Mouse (Mus musculus) CH12.LX (cell line): Measurements from ENCODE around the gene Acsl1. TPM values are rescaled to one million over a fixed set of nuclear protein-coding genes. Genes with fewer than 3 reads are reported as not detected.

Source experiments
- DNase-seq: peaks from one replicate; pipeline ENCODE4 v3.0.0-alpha.2; 2013; ENCODE audit errors: extremely low read depth
- H3K27ac ChIP-seq: 2 replicates; pipeline ENCODE4 v1.5.1; 2012; ENCODE audit warnings: low read depth, mild to moderate bottlenecking, control low read depth, moderate library complexity; ENCODE audit not compliant: insufficient read depth
- H3K27me3 ChIP-seq: replicated peaks from 2 replicates; pipeline ENCODE3; 2012; ENCODE audit warnings: inconsistent platforms
- H3K36me3 ChIP-seq, 2 experiments: replicated peaks in 1 of 2; 2 replicates each; pipeline versions ENCODE3 to v1.6.1; 2012; ENCODE audit warnings: inconsistent platforms in 1 of 2, low read length in 1 of 2, mild to moderate bottlenecking in 1 of 2, mixed read lengths in 1 of 2, moderate library complexity in 1 of 2; ENCODE audit not compliant: control insufficient read depth in 1 of 2, insufficient read depth in 1 of 2
- H3K4me1 ChIP-seq, 2 experiments: 2 replicates each; pipeline ENCODE4 v1.6.1; 2012; ENCODE audit warnings: inconsistent platforms in 1 of 2, moderate library complexity in 1 of 2; ENCODE audit not compliant: insufficient read depth in 2 of 2, control insufficient read depth in 1 of 2
- H3K4me2 ChIP-seq: 2 replicates; pipeline ENCODE4 v1.6.1; 2012; ENCODE audit warnings: low read depth, mild to moderate bottlenecking, control low read depth; ENCODE audit not compliant: poor library complexity, insufficient read depth, severe bottlenecking
- H3K4me3 ChIP-seq, 3 experiments: fragments of 150-350 bp in 1 of 3; sonication (generic) in 1 of 3; replicated peaks in 1 of 3; 2 replicates each; pipeline versions ENCODE3 to v1.5.1; 2011 to 2012; ENCODE audit warnings: low read depth in 2 of 3, low read length in 2 of 3, mild to moderate bottlenecking in 2 of 3, moderate library complexity in 2 of 3, control low read depth in 1 of 3, improper control_type of control experiment in 1 of 3, inconsistent platforms in 1 of 3, mixed read lengths in 1 of 3; ENCODE audit not compliant: poor library complexity in 1 of 3
- H3K79me2 ChIP-seq: replicated peaks from 2 replicates; pipeline ENCODE4 v1.6.1; 2012; ENCODE audit warnings: mild to moderate bottlenecking, moderate library complexity; ENCODE audit not compliant: control insufficient read depth, poor library complexity, insufficient read depth, severe bottlenecking; ENCODE audit errors: extremely low read depth
- H3K9ac ChIP-seq: 2 replicates; pipeline ENCODE4 v1.6.1; 2012; ENCODE audit warnings: low read depth, mild to moderate bottlenecking, control low read depth, moderate library complexity; ENCODE audit not compliant: insufficient read depth
- H3K9me3 ChIP-seq: replicated peaks from 2 replicates; pipeline ENCODE3; 2012; ENCODE audit warnings: low read length, inconsistent platforms, mixed read lengths
- BHLHE40 ChIP-seq: IDR thresholded peaks from 2 replicates; pipeline ENCODE4 v1.6.1; 2011; ENCODE audit warnings: mild to moderate bottlenecking, low read depth, low read length, improper control_type of control experiment
- CHD1 ChIP-seq: IDR thresholded peaks from 2 replicates; pipeline ENCODE4 v1.6.1; 2012; ENCODE audit warnings: low read depth, low read length, improper control_type of control experiment, inconsistent platforms
- CHD2 ChIP-seq: IDR thresholded peaks from 2 replicates; pipeline ENCODE4 v1.6.1; 2011; ENCODE audit warnings: low read length, improper control_type of control experiment
- E2F4 ChIP-seq: IDR thresholded peaks from 2 replicates; pipeline ENCODE4 v1.6.1; 2011; ENCODE audit warnings: low read depth, low read length, improper control_type of control experiment; ENCODE audit not compliant: insufficient replicate concordance
- EP300 ChIP-seq: IDR thresholded peaks from 2 replicates; pipeline ENCODE4 v1.6.1; 2011; ENCODE audit warnings: low read length, improper control_type of control experiment
- GABPA ChIP-seq: IDR thresholded peaks from 2 replicates; pipeline ENCODE4 v1.6.1; 2012; ENCODE audit warnings: low read depth, low read length, improper control_type of control experiment, inconsistent platforms; ENCODE audit not compliant: insufficient replicate concordance
- IRF4 ChIP-seq: IDR thresholded peaks from 2 replicates; pipeline ENCODE4 v1.6.1; 2014; ENCODE audit warnings: low read depth, mild to moderate bottlenecking, inconsistent platforms, low read length, improper control_type of control experiment
- JUN ChIP-seq: IDR thresholded peaks from 2 replicates; pipeline ENCODE4 v1.6.1; 2011; ENCODE audit warnings: low read depth, mild to moderate bottlenecking, low read length, improper control_type of control experiment, moderate library complexity; ENCODE audit not compliant: insufficient read depth
- KAT2A ChIP-seq: IDR thresholded peaks from 2 replicates; pipeline ENCODE4 v1.6.1; 2012; ENCODE audit warnings: low read length, improper control_type of control experiment, inconsistent platforms; ENCODE audit not compliant: insufficient replicate concordance
- NELFE ChIP-seq: IDR thresholded peaks from 2 replicates; pipeline ENCODE4 v1.6.1; 2011; ENCODE audit warnings: low read depth, low read length, improper control_type of control experiment
- PAX5 ChIP-seq: IDR thresholded peaks from 2 replicates; pipeline ENCODE4 v1.6.1; 2012; ENCODE audit warnings: low read length, inconsistent platforms, mixed read lengths
- POLR2A ChIP-seq: IDR thresholded peaks from 2 replicates; pipeline ENCODE4 v1.6.1; 2011; ENCODE audit warnings: low read depth, mild to moderate bottlenecking, improper control_type of control experiment, low read length
- POLR2AphosphoS2 ChIP-seq: IDR thresholded peaks from 2 replicates; pipeline ENCODE4 v1.6.1; 2011; ENCODE audit warnings: low read depth, low read length, improper control_type of control experiment
- RAD21 ChIP-seq: IDR thresholded peaks from 2 replicates; pipeline ENCODE4 v1.6.1; 2011; ENCODE audit warnings: low read depth, mild to moderate bottlenecking, low read length, improper control_type of control experiment, moderate library complexity
- SIN3A ChIP-seq: IDR thresholded peaks from 2 replicates; pipeline ENCODE4 v1.6.1; 2012; ENCODE audit warnings: low read length, improper control_type of control experiment, inconsistent platforms
- SMC3 ChIP-seq: IDR thresholded peaks from 2 replicates; pipeline ENCODE4 v1.6.1; 2011; ENCODE audit warnings: low read depth, low read length, improper control_type of control experiment
- TBP ChIP-seq: conservative IDR thresholded peaks from 2 replicates; pipeline ENCODE4 v1.6.1; 2011; ENCODE audit warnings: low read depth, low read length, improper control_type of control experiment
- UBTF ChIP-seq: IDR thresholded peaks from 2 replicates; pipeline ENCODE4 v1.6.1; 2012; ENCODE audit warnings: low read depth, mild to moderate bottlenecking, inconsistent platforms, low read length, improper control_type of control experiment, moderate library complexity
- USF1 ChIP-seq: IDR thresholded peaks from 2 replicates; pipeline ENCODE4 v1.6.1; 2014; ENCODE audit warnings: low read depth, mild to moderate bottlenecking, inconsistent platforms, low read length, improper control_type of control experiment
- USF2 ChIP-seq: conservative IDR thresholded peaks from 2 replicates; pipeline ENCODE4 v1.6.1; 2011; ENCODE audit warnings: low read depth, low read length, improper control_type of control experiment
- ZC3H11A ChIP-seq: IDR thresholded peaks from 2 replicates; pipeline ENCODE4 v1.6.1; 2012; ENCODE audit warnings: low read depth, mild to moderate bottlenecking, inconsistent platforms, low read length, improper control_type of control experiment
- ZKSCAN1 ChIP-seq: IDR thresholded peaks from 2 replicates; pipeline ENCODE4 v1.6.1; 2012; ENCODE audit warnings: low read depth, inconsistent platforms, low read length, improper control_type of control experiment, borderline replicate concordance
- ZMIZ1 ChIP-seq: IDR thresholded peaks from 2 replicates; pipeline ENCODE4 v1.6.1; 2012; ENCODE audit warnings: low read depth, mild to moderate bottlenecking, inconsistent platforms, low read length, improper control_type of control experiment
- dilution Hi-C: fragments of 300-500 bp; cut with MboI; formaldehyde crosslinking; loops from 2 replicates; pipeline ENCODE4 v1.14.3; 2020; ENCODE audit warnings: low sequenced_read_pairs; ENCODE audit not compliant: extremely low pct_unique_long_range_greater_than_20kb, extremely low pct_ligation_motif_present
- in situ Hi-C: fragments of 300-500 bp; cut with MboI; formaldehyde crosslinking; loops from 3 replicates; pipeline ENCODE4 v1.14.3; 2019; ENCODE audit warnings: low sequenced_read_pairs, low pct_ligation_motif_present, low pct_unique_long_range_greater_than_20kb, mixed read lengths
- polyA plus RNA-seq: library from polyadenylated mRNA; unstranded; fragments of >175 nt; gene quantifications from 2 replicates; pipeline ENCODE4 v1.2.1, GENCODE M21; 2012; ENCODE audit warnings: low read depth; ENCODE audit not compliant: insufficient read length
- total RNA-seq, 2 experiments: library from RNA; depleted of rRNA; stranded (reverse); fragments of 300-350 nt in 1 of 2; fragments of >200 nt in 1 of 2; gene quantifications; 2 replicates each; pipeline ENCODE4 v1.2.3; 2012 to 2014

Gene Acsl1
- total and polyA plus RNA-seq, 3 experiments, result 8.7 to 27.9 (median 19.5) TPM

GRCm38 (mm10) chr8:46533926-46534325 is 63.1 kb downstream of the Acsl1 start:
- DNase-seq, result no peak
- dilution Hi-C loops, result no loop called here
- no peak overlapping the region for H3K4me3 ChIP-seq
- no peak overlapping the region for H3K4me2 ChIP-seq
- H3K9ac ChIP-seq, result no peak overlapping the region
- TF ChIP-seq TBP (no peak), POLR2AphosphoS2 (no peak), KAT2A (no peak), SMC3 (no peak), RAD21 (no peak), ZMIZ1 (no peak), ZKSCAN1 (no peak), CHD2 (no peak), SIN3A (no peak), IRF4 (no peak), ZC3H11A (no peak)
- H3K9me3 ChIP-seq, result no peaks in the 10 kb centered on the region
- H3K36me3 ChIP-seq, result peaks cover 2 to 78% of the 10 kb centered on the region in 2 experiments
- H3K27ac ChIP-seq, result no peak overlapping the region
- in situ Hi-C loops, result no loop called here
- no peaks in the 10 kb centered on the region for H3K27me3 ChIP-seq
- no peaks in the 10 kb centered on the region for H3K4me1 ChIP-seq
- H3K79me2 ChIP-seq, result no peaks in the 10 kb centered on the region

- DNase-seq, result no peak
- dilution Hi-C loops, result no loop called here
- Histone ChIP-seq H3K27me3 (no peaks in the 10 kb centered on the region), H3K9ac (no peak overlapping the region), H3K27ac (no peak overlapping the region), H3K4me2 (no peak overlapping the region), H3K9me3 (no peaks in the 10 kb centered on the region), H3K4me3 (no peak overlapping the region), H3K36me3 (peaks cover 0 to 26% of the 10 kb centered on the region in 2 experiments), H3K4me1 (peaks cover 0 to under 1% of the 10 kb centered on the region in 2 experiments; a peak in 1 of 4 replicates), H3K79me2 (no peaks in the 10 kb centered on the region)
- no peak for TF ChIP-seq KAT2A
- TF ChIP-seq USF2, result no peak
- no peak for TF ChIP-seq E2F4
- no peak for TF ChIP-seq GABPA
- no peak for TF ChIP-seq UBTF
- TF ChIP-seq CHD1, result no peak
- TF ChIP-seq POLR2A, result no peak
- TF ChIP-seq USF1, result no peak
- no peak for TF ChIP-seq BHLHE40
- TF ChIP-seq PAX5, result no peak
- no peak for TF ChIP-seq IRF4
- no peak for TF ChIP-seq JUN
- no peak for TF ChIP-seq NELFE
- TF ChIP-seq EP300, result no peak
- in situ Hi-C loops, result no loop called here
Observed at GRCm38 (mm10) chr8:46539701-46540100, 68.9 kb downstream of the Acsl1 start.
